Mouse (Mus musculus): ENCODE measurements around the gene Il1r1. TPM values are rescaled to one million over a fixed set of nuclear protein-coding genes. Genes with fewer than 3 reads are reported as not detected.

The Il1r1 gene
- polyA plus RNA-seq, 1 experiment from 2014 or later, result 0.56 TPM

DNA sequence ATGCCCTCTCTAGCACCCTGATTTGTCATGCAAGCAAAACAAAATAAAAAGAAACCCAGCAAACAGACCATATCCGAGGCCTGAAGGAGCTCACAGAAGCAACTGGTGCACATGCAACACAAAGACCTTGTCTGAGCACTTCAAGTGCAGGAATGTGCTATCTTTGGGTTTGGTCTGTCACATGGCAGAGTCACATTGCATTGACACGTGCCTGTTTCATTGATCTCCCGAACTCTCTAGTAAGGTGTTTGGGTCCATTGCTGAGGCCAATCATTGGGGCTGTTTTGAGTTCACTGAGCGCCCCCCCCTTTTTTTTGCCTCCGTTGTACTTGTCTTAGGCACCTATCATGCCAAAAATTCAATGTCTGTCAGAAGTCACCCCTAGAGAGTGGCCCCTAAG lies 7.4 kb upstream of the Il1r1 start:
- DNase-seq (ENCODE audit: extremely low spot score, low spot score), result no peak
- no peak overlapping the region for H3K27ac ChIP-seq
- H3K4me1 ChIP-seq, result no peaks in the 10 kb centered on the region
- WGBS, result 90% methylated on average over 5 of the region's 5 CpGs
- no peaks in the 10 kb centered on the region for H3K27me3 ChIP-seq (ENCODE audit: poor library complexity, severe bottlenecking)
- H3K9me3 ChIP-seq, result no peaks in the 10 kb centered on the region; the same call in 1 of the 2 replicates
- no peaks in the 10 kb centered on the region for H3K36me3 ChIP-seq (replicated peaks)
- no peak overlapping the region for H3K4me3 ChIP-seq

DNA sequence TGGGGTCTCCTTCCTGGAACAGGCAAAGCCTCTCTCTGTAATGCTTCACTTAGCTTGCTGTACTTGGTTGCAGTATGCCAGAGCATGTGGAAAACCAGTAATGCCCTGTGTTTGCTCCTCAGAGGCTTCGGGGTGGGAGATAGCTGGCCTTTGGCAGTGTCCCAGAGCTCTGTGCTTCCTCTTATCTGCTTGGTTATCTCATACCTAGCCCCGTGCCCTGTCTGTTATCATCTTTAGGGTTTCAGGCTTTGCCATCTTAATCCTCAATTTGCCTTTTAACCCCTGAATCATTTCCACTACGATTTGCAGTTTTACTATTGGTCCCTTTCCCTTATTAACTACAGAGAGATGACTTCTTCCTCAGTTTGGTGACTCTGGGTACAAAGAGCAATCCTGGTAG lies 6.3 kb upstream of the Il1r1 start:
- H3K4me1 ChIP-seq, result no peaks in the 10 kb centered on the region
- H3K4me3 ChIP-seq, result no peak overlapping the region
- DNase-seq (ENCODE audit: extremely low spot score, low spot score), result no peak
- WGBS, result 86% methylated on average over 3 of the region's 3 CpGs
- H3K9me3 ChIP-seq, result no peaks in the 10 kb centered on the region; the same call in 1 of the 2 replicates
- no peaks in the 10 kb centered on the region for H3K36me3 ChIP-seq (replicated peaks)
- H3K27me3 ChIP-seq (ENCODE audit: poor library complexity, severe bottlenecking), result no peaks in the 10 kb centered on the region
- H3K27ac ChIP-seq, result no peak overlapping the region

DNA sequence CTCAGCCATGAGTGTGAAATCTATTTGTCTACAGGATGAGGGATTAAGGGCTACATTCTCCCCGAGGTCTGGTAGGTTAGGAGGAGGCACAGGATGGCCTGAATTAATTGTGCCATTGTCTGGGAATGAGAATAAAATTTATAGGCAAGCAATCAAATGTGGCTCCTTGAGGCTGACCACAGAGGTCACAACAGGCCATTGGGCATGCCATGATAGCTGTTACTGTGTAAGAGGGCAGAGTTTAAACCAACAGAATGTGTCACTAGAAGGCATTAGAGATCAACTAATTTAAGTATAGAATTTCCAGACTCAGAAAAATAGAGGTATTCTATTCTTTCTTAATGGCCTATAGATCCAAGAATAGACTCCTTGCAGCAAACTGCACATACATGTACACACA lies 4.3 kb upstream of the Il1r1 start:
- no peaks in the 10 kb centered on the region; the same call in 1 of the 2 replicates for H3K9me3 ChIP-seq
- no peaks in the 10 kb centered on the region for H3K36me3 ChIP-seq (replicated peaks)
- WGBS, result 72% methylated on average over 1 of the region's 1 CpGs
- no peak overlapping the region for H3K27ac ChIP-seq
- H3K4me1 ChIP-seq, result no peaks in the 10 kb centered on the region
- DNase-seq (ENCODE audit: extremely low spot score, low spot score), result no peak
- H3K27me3 ChIP-seq (ENCODE audit: poor library complexity, severe bottlenecking), result no peaks in the 10 kb centered on the region
- no peak overlapping the region for H3K4me3 ChIP-seq

DNA sequence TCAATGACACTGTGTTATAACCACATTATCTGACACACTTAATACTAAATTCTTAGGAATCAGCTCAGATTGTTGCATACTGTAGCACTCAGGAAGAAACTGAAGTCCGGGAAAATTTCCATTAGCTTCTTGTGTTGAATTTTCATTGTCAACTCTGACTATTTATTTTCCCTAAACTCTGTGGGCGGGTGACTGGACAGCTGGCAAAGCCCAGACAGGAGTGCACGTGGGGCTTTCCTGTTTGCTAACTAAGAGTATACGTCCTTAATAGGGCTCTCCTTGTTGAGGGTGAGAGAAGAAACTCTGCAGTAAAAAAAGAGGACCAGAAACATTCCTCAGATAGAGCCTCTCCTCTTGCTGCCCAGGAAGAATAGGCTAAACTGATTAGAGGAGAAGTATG lies 3.0 kb upstream of the Il1r1 start:
- 79% methylated on average over 4 of the region's 4 CpGs for WGBS
- Histone ChIP-seq H3K4me3 (no peak overlapping the region), H3K4me1 (no peaks in the 10 kb centered on the region), H3K36me3 (replicated peaks) (no peaks in the 10 kb centered on the region), H3K27me3 (ENCODE audit: poor library complexity, severe bottlenecking) (no peaks in the 10 kb centered on the region), H3K27ac (no peak overlapping the region), H3K9me3 (no peaks in the 10 kb centered on the region)
- DNase-seq (ENCODE audit: extremely low spot score, low spot score), result no peak

DNA sequence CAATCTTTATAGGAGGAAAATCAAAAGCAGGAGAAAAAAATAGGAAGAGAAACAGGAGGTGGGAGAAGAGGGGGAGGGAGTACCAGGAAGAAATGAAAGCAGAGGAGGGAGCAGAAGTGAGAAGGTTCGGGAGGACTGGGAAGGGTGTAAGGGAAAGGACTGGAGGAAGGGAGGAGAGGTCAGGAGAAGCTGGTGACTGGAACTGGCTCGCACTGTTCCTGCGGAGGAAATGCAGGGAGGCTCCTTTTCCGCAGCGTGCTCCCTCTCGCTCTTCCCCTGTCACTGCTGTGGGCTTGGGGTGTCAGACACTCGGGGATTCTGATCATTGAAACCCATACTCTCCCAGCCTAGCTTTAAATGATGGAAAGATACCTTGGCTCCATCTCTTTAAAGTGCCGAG lies 2.2 kb upstream of the Il1r1 start:
- H3K4me1 ChIP-seq, result no peaks in the 10 kb centered on the region
- no peaks in the 10 kb centered on the region for H3K36me3 ChIP-seq (replicated peaks)
- H3K4me3 ChIP-seq, result no peak overlapping the region
- no peak for DNase-seq (ENCODE audit: extremely low spot score, low spot score)
- WGBS, result 83% methylated on average over 8 of the region's 8 CpGs
- no peak overlapping the region for H3K27ac ChIP-seq
- H3K27me3 ChIP-seq (ENCODE audit: poor library complexity, severe bottlenecking), result no peaks in the 10 kb centered on the region
- H3K9me3 ChIP-seq, result no peaks in the 10 kb centered on the region

DNA sequence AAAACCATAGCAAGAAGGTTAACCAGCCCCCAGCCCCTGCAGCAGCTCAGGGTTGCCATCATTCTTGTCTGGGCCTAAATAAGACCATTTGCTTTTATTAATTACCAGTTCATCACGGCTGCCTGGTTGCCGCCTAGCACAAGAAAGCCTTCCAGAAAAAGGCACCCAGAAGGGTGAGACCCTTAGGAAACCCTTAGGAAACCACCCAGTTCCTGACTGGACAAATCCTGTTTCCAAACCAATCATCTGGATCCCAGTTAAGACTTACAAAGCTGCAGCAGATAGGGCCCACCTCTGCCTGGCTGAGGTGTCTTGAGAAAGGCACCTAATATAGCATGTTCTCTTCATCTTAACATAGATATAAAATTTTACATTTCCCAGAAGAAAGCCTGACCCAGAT lies 1.3 kb upstream of the Il1r1 start:
- H3K4me3 ChIP-seq, result no peak overlapping the region
- no peaks in the 10 kb centered on the region for H3K27me3 ChIP-seq (ENCODE audit: poor library complexity, severe bottlenecking)
- WGBS, result 83% methylated on average over 2 of the region's 2 CpGs
- no peak for DNase-seq (ENCODE audit: extremely low spot score, low spot score)
- no peaks in the 10 kb centered on the region for H3K4me1 ChIP-seq
- no peaks in the 10 kb centered on the region for H3K36me3 ChIP-seq (replicated peaks)
- no peak overlapping the region for H3K27ac ChIP-seq
- H3K9me3 ChIP-seq, result no peaks in the 10 kb centered on the region

DNA sequence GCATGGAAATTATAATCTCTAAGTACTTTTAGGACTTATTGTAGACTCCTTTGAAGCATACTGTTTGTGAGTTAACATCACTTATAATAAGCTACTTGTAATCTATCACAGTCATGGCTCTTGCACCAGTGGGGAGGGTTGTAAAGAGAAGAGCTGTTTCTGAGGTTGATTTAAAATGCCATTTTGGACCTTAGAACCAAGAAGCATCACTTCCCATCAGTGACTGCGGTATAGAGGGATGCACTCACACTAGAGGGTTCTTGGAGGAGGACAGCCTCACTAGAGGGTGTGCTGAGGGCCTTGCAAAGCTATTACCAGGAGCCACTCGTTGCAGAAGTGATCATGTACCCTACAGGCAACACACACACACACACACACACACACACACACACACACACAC lies 700 bp downstream of the Il1r1 start:
- 88% methylated on average over 2 of the region's 2 CpGs for WGBS
- no peaks in the 10 kb centered on the region for H3K4me1 ChIP-seq

DNA sequence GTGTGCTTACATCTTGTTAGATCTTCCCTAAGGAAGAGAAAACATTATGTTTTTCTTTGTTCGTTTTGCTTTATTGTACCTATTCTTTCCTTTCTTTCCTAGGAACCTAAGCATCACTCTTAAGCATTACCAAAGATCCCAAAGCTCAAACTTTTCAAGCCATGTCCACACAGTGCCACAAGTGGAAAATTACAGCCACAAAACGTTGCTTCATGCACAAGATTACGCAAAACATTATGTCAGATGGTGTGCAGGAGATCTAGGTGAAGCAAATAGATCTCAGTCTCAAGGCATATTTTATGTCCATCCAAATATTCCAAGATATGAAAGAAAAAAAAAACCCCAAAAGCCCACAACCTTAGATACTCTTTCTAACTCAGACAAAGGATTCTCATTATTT lies 4.2 kb downstream of the Il1r1 start:
- DNase-seq (ENCODE audit: extremely low spot score, low spot score), result no peak
- H3K4me3 ChIP-seq, result no peak overlapping the region
- no peaks in the 10 kb centered on the region for H3K27me3 ChIP-seq (ENCODE audit: poor library complexity, severe bottlenecking)
- H3K9me3 ChIP-seq, result no peaks in the 10 kb centered on the region
- H3K36me3 ChIP-seq (replicated peaks), result no peaks in the 10 kb centered on the region
- peaks cover 5% of the 10 kb centered on the region; the same call in 1 of the 2 replicates for H3K4me1 ChIP-seq
- WGBS, result 91% methylated on average over 3 of the region's 3 CpGs
- no peak overlapping the region for H3K27ac ChIP-seq

More for the DNA sequence above, 700 bp downstream of the Il1r1 start:
- no peaks in the 10 kb centered on the region for H3K27me3 ChIP-seq (ENCODE audit: poor library complexity, severe bottlenecking)
- DNase-seq (ENCODE audit: extremely low spot score, low spot score), result no peak
- no peaks in the 10 kb centered on the region for H3K9me3 ChIP-seq
- no peak overlapping the region for H3K27ac ChIP-seq
- no peaks in the 10 kb centered on the region for H3K36me3 ChIP-seq (replicated peaks)
- H3K4me3 ChIP-seq, result no peak overlapping the region

DNA sequence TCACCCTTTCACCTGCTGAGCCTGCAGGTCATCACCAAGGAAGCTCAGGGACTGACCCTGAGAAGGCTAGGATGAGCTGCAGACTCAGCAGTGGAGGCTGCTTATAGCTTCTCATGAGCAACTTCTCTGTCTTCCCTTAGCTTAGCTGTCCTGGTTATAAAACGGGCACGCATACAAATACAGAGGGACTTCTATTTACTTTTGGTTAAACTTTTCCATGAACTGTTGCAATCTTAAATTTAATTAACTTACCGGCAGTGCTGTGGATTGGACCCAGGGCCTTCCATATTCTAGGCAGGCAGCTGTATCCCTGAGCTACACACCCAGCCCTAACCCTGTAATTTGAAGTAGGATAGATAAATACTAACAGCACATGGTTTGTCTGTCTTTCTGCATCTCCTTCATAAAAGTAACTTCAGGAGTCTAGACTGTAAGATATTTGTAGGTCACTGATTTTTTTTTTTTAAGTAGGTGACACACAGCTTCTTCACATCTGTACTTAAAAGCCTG lies 4.9 kb downstream of the Il1r1 start:
- no peaks in the 10 kb centered on the region for H3K27me3 ChIP-seq (ENCODE audit: poor library complexity, severe bottlenecking)
- DNase-seq (ENCODE audit: extremely low spot score, low spot score), result no peak
- peaks cover 5% of the 10 kb centered on the region; the same call in 1 of the 2 replicates for H3K4me1 ChIP-seq
- no peaks in the 10 kb centered on the region for H3K36me3 ChIP-seq (replicated peaks)
- H3K27ac ChIP-seq, result no peak overlapping the region
- H3K4me3 ChIP-seq, result no peak overlapping the region
- 94% methylated on average over 3 of the region's 3 CpGs for WGBS
- no peaks in the 10 kb centered on the region for H3K9me3 ChIP-seq

DNA sequence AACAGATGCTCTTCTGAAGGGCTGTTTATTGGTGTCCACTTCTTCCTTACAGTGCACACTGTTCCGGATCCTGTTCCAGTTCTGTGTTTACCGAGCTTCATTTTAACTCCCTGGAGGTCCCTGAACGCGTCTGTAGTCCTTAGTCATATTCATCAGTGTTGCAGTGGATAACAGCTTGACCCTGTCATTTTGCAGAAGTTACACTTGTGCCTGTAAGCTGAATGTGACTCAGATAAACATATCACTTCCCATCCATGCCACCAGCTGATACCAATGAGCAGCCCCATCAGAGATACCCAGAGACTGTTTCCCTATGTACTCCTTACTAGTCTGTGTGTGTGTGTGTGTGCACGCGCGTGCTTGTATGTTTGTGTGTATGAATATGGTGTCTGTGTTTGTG lies 5.5 kb downstream of the Il1r1 start:
- no peak for DNase-seq (ENCODE audit: extremely low spot score, low spot score)
- H3K36me3 ChIP-seq (replicated peaks), result no peaks in the 10 kb centered on the region
- H3K27ac ChIP-seq, result no peak overlapping the region
- H3K9me3 ChIP-seq, result no peaks in the 10 kb centered on the region
- peaks cover 5% of the 10 kb centered on the region; the same call in 1 of the 2 replicates for H3K4me1 ChIP-seq
- H3K27me3 ChIP-seq (ENCODE audit: poor library complexity, severe bottlenecking), result no peaks in the 10 kb centered on the region
- 95% methylated on average over 7 of the region's 7 CpGs for WGBS
- H3K4me3 ChIP-seq, result no peak overlapping the region

DNA sequence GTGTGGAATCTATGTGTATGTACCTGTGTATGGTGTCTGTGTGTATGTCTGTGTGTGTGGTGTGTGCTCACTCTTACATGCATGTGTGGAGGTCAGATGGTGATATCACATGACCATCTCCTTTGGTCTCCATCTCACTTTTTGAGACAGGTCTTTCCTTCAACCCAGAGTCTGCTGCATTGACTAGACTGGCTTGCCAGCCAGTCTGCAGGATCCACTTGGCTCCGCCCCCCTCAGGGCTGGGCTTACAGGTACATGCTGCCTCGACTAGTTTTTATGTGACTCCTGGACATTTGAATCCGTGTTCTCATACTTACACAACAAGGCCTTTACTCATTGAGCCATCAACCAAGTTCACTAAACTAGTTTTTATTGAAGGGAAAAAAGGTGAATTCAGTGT lies 6.2 kb downstream of the Il1r1 start:
- no peak for DNase-seq (ENCODE audit: extremely low spot score, low spot score)
- no peaks in the 10 kb centered on the region for H3K9me3 ChIP-seq
- 93% methylated on average over 3 of the region's 3 CpGs for WGBS

DNA sequence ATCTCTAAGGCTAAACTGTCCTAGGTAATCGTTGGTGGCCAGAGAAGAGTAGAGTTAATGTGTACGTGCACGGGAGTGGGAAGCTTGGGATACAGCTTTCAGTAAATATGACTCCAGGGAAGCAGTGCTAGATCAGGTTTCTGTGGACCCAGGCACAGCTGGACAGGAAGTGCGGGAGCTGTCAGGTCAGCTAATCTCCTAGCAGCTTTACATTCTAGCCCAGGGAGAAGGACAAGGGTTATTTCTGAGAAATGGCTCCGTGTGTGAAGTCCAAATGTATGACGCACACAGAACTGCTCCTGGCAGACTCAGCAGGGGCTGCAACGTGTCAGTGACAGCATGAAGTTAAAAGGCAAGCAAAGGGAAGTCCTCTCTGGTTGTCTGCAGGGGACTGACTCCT lies 8.3 kb downstream of the Il1r1 start:
- WGBS, result 63% methylated on average over 7 of the region's 7 CpGs
- Histone ChIP-seq H3K27ac (no peak overlapping the region), H3K4me1 (peaks cover 19% of the 10 kb centered on the region; the same call in 1 of the 2 replicates), H3K27me3 (ENCODE audit: poor library complexity, severe bottlenecking) (no peaks in the 10 kb centered on the region), H3K36me3 (replicated peaks) (no peaks in the 10 kb centered on the region), H3K9me3 (no peaks in the 10 kb centered on the region), H3K4me3 (no peak overlapping the region)
- DNase-seq (ENCODE audit: extremely low spot score, low spot score), result no peak

More for the DNA sequence above, 6.2 kb downstream of the Il1r1 start:
- Histone ChIP-seq H3K36me3 (replicated peaks) (no peaks in the 10 kb centered on the region), H3K4me3 (no peak overlapping the region), H3K27me3 (ENCODE audit: poor library complexity, severe bottlenecking) (no peaks in the 10 kb centered on the region), H3K27ac (no peak overlapping the region), H3K4me1 (peaks cover 5% of the 10 kb centered on the region; the same call in 1 of the 2 replicates)

DNA sequence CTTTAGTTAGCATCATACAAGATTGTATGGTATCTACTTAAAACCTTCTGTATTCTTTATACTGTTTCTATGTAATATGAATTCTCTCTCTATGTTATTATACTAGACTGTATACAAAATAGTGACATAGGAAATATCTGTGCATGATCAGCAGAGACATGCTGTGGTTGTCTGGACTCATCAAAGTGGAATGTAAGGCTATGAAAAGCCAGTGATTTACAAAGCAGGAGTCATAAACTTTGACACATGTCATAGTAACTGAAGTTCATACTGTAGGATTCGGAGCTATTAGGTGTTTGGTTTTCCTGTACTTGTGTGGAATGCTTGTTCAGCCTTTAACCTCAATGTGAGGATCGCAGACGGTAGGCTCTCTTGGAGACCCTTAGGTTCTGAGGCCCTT lies 8.7 kb downstream of the Il1r1 start:
- Histone ChIP-seq H3K27ac (no peak overlapping the region), H3K9me3 (no peaks in the 10 kb centered on the region), H3K36me3 (replicated peaks) (no peaks in the 10 kb centered on the region), H3K4me1 (peaks cover 19% of the 10 kb centered on the region; the same call in 1 of the 2 replicates), H3K4me3 (no peak overlapping the region), H3K27me3 (ENCODE audit: poor library complexity, severe bottlenecking) (no peaks in the 10 kb centered on the region)
- 92% methylated on average over 3 of the region's 3 CpGs for WGBS
- no peak for DNase-seq (ENCODE audit: extremely low spot score, low spot score)

Data from forebrain, embryonic 10.5 days (tissue).